Mouse (Mus musculus): ENCODE results near the gene Spata5.

The Spata5 gene

GRCm38 (mm10) chr3:37420641-37421040 is 945 bp downstream of the Spata5 start:
- DNase-seq (ENCODE audit: low spot score in 2 of 2) = peak in 1 of 2 experiments; percentile 26

GRCm38 (mm10) chr3:37421179-37421578 is 1.5 kb downstream of the Spata5 start:
- DNase-seq (ENCODE audit: low spot score in 2 of 2) = no peak

GRCm38 (mm10) chr3:37426069-37426468 is 6.4 kb downstream of the Spata5 start:
- no peak for DNase-seq (ENCODE audit: low spot score in 2 of 2)

GRCm38 (mm10) chr3:37430359-37430758 is 10.7 kb downstream of the Spata5 start:
- no peak for DNase-seq (ENCODE audit: low spot score in 2 of 2)

GRCm38 (mm10) chr3:37439770-37440169 is 20.1 kb downstream of the Spata5 start:
- DNase-seq (ENCODE audit: low spot score in 2 of 2) = no peak

- no peak for DNase-seq (ENCODE audit: low spot score in 2 of 2)
Measured at GRCm38 (mm10) chr3:37443409-37443808, 23.7 kb downstream of the Spata5 start.

GRCm38 (mm10) chr3:37455992-37456391 is 36.3 kb downstream of the Spata5 start:
- no peak for DNase-seq (ENCODE audit: low spot score in 2 of 2)

GRCm38 (mm10) chr3:37468170-37468569 is 48.5 kb downstream of the Spata5 start:
- peak in 1 of 2 experiments; percentile 1 for DNase-seq (ENCODE audit: low spot score in 2 of 2)

- DNase-seq (ENCODE audit: low spot score in 2 of 2) = no peak
Measured at GRCm38 (mm10) chr3:37469353-37469752, 49.7 kb downstream of the Spata5 start.

GRCm38 (mm10) chr3:37470867-37471266 is 51.2 kb downstream of the Spata5 start:
- no peak for DNase-seq (ENCODE audit: low spot score in 2 of 2)

GRCm38 (mm10) chr3:37472461-37472860 is 52.8 kb downstream of the Spata5 start:
- no peak for DNase-seq (ENCODE audit: low spot score in 2 of 2)

GRCm38 (mm10) chr3:37476485-37476884 is 56.8 kb downstream of the Spata5 start:
- DNase-seq (ENCODE audit: low spot score in 2 of 2) = no peak

GRCm38 (mm10) chr3:37477438-37478188 is 57.9 kb downstream of the Spata5 start:
- DNase-seq (ENCODE audit: low spot score in 2 of 2) = no peak

GRCm38 (mm10) chr3:37479771-37480170 is 60.1 kb downstream of the Spata5 start:
- no peak for DNase-seq (ENCODE audit: low spot score in 2 of 2)

- DNase-seq (ENCODE audit: low spot score in 2 of 2) = no peak
Measured at GRCm38 (mm10) chr3:37481295-37481694, 61.6 kb downstream of the Spata5 start.

- DNase-seq (ENCODE audit: low spot score in 2 of 2) = no peak
Measured at GRCm38 (mm10) chr3:37482720-37483119, 63.0 kb downstream of the Spata5 start.

- no peak for DNase-seq (ENCODE audit: low spot score in 2 of 2)
Measured at GRCm38 (mm10) chr3:37483709-37484265, 64.1 kb downstream of the Spata5 start.

GRCm38 (mm10) chr3:37487639-37488038 is 67.9 kb downstream of the Spata5 start:
- no peak for DNase-seq (ENCODE audit: low spot score in 2 of 2)

GRCm38 (mm10) chr3:37488173-37488572 is 68.5 kb downstream of the Spata5 start:
- DNase-seq (ENCODE audit: low spot score in 2 of 2) = no peak

GRCm38 (mm10) chr3:37490025-37490424 is 70.3 kb downstream of the Spata5 start:
- DNase-seq (ENCODE audit: low spot score in 2 of 2) = no peak

GRCm38 (mm10) chr3:37500939-37501338 is 81.2 kb downstream of the Spata5 start:
- DNase-seq (ENCODE audit: low spot score in 2 of 2) = no peak

GRCm38 (mm10) chr3:37502552-37502951 is 82.9 kb downstream of the Spata5 start:
- DNase-seq (ENCODE audit: low spot score in 2 of 2) = no peak

GRCm38 (mm10) chr3:37503846-37504245 is 84.2 kb downstream of the Spata5 start:
- DNase-seq (ENCODE audit: low spot score in 2 of 2) = no peak
